Mouse (Mus musculus) cortical plate, adult 2 months (tissue): ENCODE measurements around the gene Uhrf1bp1l.

ENCODE experiments used
- CTCF ChIP-seq: fragments of 200-500 bp; IDR thresholded peaks from 2 replicates; pipeline ENCODE4 v1.5.1; 2011; ENCODE audit warnings: mild to moderate bottlenecking, control low read depth, low read length; ENCODE audit not compliant: insufficient read depth; ENCODE audit errors: extremely low read depth
- POLR2A ChIP-seq: fragments of 200-500 bp; IDR thresholded peaks from 2 replicates; pipeline ENCODE4 v1.6.1; 2011; ENCODE audit warnings: mild to moderate bottlenecking, low read length, control low read depth; ENCODE audit not compliant: insufficient read depth; ENCODE audit errors: extremely low read depth

DNA sequence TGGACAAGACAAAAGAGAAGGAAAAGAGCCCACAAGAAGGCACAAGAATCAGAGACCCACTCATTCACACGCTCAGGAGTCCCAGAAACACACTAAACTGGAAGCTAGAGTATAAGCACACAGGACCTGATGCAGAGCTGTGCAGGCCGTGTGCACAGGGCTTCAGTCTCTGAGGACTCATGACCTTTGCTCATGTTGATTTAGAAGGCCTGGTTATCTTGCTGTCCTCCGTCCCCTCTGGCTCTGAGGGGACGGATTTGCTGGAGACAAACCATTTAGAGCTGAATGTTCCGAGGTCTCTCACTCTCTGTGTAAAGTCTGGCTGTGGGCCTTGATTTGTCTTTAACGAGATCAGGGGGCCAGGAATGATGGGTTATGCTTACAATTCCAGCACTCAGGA lies 14.4 kb upstream of the Uhrf1bp1l start:
- TF ChIP-seq CTCF (no peak), POLR2A (no peak)
